Mouse (Mus musculus) hindlimb bud, embryonic 11.5 days (tissue): ENCODE results near the gene Hnrnpm.

Experiments
- DNase-seq: peaks from one replicate; pipeline ENCODE4 v3.0.0-alpha.2; 2012; ENCODE audit warnings: low read depth, low spot score; ENCODE audit errors: extremely low spot score

The Hnrnpm gene

GRCm38 (mm10) chr17:33599836-33600475, 86.7 kb downstream of the Hnrnpm start:
- no peak for DNase-seq

DNA sequence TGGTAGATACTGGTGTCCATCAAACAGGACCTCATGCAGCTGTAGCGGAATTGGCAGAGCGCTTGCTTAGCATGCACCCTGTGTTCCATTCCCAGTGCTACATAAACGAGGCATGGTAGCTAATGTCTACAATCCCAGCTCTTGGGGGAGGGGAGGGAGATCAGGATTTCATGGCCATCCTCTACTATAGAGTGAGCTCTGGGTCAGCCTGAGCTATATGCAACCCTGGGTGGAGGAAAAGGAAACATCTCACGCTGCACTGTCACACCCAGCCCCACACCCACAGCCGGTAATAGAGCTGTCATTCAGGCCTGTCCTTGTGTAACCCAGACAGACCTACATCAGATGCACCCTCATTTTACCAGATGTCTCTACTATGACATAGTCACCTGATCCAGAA, 88.2 kb downstream of the Hnrnpm start:
- DNase-seq: no peak

DNA sequence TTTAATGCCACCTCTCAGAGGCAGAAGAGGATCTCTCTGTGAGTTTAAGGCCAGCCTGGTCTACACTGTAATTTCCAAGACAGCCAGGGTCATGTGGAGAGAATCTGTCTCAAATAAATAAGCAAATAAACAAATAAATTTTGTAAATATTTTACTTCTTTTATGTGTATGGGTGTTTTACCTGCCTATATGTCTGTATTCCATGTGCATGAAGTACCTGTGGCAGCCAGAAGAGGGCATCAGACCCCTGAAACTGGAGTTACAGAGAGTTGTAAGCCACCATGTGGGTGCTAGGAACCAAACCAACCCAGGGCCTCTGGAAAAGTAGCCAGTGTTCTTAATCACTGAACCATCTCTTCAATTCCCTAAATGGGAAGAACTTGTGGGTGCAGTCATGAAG, 89.4 kb downstream of the Hnrnpm start:
- no peak for DNase-seq
